Mouse (Mus musculus) layer of hippocampus, adult 8-10 months (tissue): ENCODE results near the gene Atp6v1e1. TPM values are rescaled to one million over a fixed set of nuclear protein-coding genes. Genes with fewer than 3 reads are reported as not detected.
"Not testable (repeated sequence)": the region's sequence is repeated elsewhere in the genome, so short reads cannot be mapped to it uniquely, and the experiment has no call there.

Experiments
- DNase-seq, 2 experiments: peaks; one replicate each; pipeline ENCODE4 v3.0.0; 2022; ENCODE audit warnings: low spot score in 2 of 2
- total RNA-seq, 4 experiments: library from RNA; stranded (reverse); gene quantifications; 2 replicates each; pipeline ENCODE4 v1.2.4; 2022

Gene Atp6v1e1
- total RNA-seq, result 100 to 1,000 TPM; 467 to 514 (median 483) TPM

DNA sequence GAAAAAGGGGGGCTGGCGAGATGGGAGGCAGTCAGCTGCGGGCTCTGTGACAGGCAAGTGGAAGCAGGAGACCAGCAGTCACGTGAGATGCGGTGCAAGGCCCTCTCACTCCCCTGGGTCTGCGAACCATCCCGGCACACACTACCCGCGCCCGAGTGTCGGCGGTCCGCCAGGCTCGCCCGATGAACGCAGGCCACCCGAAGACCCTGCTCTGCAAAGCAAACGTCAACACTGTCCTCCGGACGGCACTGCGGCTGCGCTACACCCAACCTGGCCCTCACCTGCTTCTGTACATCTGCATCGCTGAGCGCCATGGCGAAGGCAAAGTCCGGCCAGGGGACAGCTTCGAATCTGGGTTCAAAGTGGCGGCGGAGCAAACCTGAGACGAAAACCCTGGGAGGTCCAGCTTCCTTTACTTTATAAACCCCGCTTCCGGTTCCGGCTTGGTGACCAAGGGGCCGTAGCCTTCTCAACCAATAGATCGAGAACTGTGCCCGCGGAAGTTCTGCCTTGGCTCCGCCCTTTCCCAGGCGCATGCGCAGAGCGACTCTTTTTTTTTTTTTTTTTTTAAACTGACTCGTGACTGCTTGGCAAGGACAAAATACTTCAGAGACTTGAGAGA, at the start of gene Atp6v1e1:
Atp6v1e1 (minus strand) TSS at position 487 of the 622 bp plus-strand sequence.
- DNase-seq, result peak; percentile 91

- DNase-seq, result no peak
These were observed 48.7 kb upstream of the Atp6v1e1 start for GRCm38 (mm10) chr6:120871286-120871685.

- no peak for DNase-seq
These were observed 46.2 kb upstream of the Atp6v1e1 start for GRCm38 (mm10) chr6:120868824-120869223.

- no peak for DNase-seq
These were observed 43.6 kb upstream of the Atp6v1e1 start for GRCm38 (mm10) chr6:120866051-120866814.

- DNase-seq, result no peak
These were observed 37.5 kb upstream of the Atp6v1e1 start for GRCm38 (mm10) chr6:120860079-120860478.

GRCm38 (mm10) chr6:120858217-120858711, 35.7 kb upstream of the Atp6v1e1 start:
- peak; percentile 63 to 68 for DNase-seq

GRCm38 (mm10) chr6:120854413-120854812, 31.8 kb upstream of the Atp6v1e1 start:
- DNase-seq, result no peak

DNA sequence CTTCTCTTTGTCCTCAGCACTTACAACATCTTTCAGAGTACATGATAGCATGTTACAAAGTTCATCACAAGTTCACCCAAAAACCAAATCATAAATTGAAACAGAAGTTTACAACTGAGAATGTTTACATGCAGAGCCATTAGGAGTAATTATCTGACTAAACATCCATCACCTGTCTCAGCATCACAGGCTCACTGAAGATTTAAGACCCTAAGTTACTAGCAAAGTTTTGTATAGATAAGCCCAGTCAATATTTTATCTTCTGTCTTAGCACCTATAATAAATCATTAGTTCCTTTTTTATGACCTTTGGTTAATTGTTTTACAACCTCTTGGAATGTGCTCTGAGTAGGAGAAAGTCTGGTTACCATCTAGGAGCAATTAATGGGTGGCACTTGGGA, 28.1 kb upstream of the Atp6v1e1 start:
- not testable (repeated sequence) for DNase-seq

- DNase-seq, result no peak
These were observed 19.2 kb upstream of the Atp6v1e1 start for GRCm38 (mm10) chr6:120841754-120842153.

GRCm38 (mm10) chr6:120840258-120840657, 17.7 kb upstream of the Atp6v1e1 start:
- DNase-seq, result no peak

DNA sequence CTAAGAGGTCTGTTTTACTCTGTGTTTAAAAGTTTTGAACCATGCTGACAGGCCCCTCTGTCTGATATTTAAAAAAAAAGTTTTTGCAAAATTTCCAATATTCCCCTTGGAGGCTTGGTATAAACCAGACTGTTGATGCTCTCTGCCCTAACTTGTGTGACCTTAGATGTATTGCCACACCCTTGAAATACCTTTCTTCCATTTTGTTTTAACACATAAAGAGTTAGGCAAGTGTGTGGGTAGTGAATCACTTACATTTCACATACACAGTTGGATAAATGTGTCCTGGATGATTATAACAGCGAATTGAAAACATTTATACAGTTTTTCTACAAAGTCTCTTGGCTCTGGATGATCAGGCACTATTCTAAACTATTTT, 14.5 kb upstream of the Atp6v1e1 start:
- no peak for DNase-seq

DNA sequence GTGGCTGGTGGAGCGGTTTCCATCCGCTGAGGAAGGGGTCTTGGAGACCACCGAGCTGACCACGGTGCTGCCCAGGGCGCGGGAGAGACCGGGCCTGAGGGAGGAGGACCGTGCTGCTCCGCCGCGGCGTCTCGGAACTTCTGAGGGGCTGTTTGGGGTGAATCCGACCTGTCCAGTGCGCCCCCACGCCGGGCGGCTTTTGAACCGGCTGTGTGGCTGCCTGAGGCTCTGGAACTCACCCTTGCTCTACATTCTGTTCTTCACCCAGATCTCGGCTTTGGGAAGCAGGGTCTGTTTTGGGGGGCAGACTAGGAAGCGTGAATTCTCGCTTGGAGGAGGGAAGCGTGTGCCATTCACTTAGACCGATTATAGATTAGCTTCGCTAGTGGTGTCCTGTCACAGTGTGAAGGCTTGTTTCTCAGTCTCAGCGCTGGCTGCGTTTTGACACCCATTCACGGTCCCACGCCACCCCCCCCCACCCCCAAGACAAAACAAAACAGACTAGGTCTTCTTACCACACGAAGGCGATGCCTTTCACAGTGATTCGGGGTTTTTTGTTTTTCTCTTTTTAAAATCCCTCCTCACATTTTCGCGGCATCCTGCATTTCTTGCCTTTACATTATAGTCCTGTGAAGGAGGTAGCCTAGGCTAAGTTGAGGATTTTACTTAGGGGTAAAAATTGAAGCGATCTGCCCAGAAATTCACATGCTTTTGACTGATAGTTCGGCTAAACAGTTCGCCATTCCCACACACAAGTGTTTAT, 14.0 kb upstream of the Atp6v1e1 start:
- DNase-seq, result no peak

GRCm38 (mm10) chr6:120835474-120836374, 13.1 kb upstream of the Atp6v1e1 start, which contains the start of gene Bcl2l13:
TSS of gene Bcl2l13 (plus strand) at chr6:120836212.
- DNase-seq, result peak; percentile 85 to 95

- no peak for DNase-seq
These were observed 12.3 kb upstream of the Atp6v1e1 start for GRCm38 (mm10) chr6:120834766-120835321.

- no peak for DNase-seq
These were observed 9.5 kb upstream of the Atp6v1e1 start for GRCm38 (mm10) chr6:120832097-120832496.

DNA sequence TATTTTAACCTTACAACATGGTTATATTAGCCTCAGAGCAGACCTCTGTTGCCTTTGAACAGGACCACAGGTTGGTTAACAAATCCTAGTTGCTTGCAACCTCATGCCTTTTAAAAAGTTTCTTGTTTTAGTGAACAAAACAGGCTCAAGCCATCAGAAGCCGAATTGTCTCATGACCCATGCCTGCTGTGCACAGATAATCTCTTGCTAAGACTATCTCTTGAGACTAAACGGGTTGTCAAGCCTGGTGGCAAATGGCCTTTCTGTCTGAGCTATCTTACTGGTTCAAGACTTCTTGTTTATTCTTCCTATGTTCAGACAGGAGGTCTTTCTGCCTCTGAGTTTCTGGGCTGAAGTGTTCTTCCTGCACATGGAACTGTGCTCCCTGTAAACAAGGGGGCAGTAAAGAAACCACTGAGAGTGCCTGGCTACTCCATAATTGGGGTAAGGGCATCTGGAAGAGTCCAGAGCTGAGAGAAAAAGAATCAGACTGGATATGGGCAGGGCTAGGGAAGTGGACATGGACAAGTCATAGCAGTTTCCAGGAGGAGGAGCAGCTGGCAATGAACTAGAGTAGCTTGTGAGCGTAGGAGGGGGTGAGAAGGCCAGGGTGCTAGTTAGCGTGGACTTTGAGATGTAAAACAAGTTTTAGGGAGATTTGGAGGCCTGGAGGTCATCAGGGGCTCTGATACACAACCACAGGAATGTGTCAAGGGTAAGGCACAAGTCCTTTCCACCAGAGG, 8.4 kb upstream of the Atp6v1e1 start:
- no peak for DNase-seq

DNA sequence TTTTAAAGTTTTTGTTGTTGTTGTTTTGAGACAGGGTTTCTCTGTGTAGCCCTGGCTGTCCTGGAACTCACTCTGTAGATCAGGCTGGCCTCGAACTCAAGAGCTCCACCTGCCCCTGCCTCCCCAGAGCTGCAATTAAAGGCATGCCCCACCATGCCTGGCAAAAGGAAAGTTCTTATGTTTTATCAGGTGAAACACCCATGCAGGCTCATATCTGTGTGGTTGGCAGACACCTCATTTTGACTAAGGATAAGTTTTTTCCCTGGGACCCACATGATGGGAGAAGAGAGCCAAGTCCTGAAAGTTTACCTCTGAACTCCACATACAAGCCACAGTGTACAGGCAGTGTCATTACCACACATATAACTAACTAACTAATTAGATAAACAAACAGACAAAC, 7.5 kb upstream of the Atp6v1e1 start:
- DNase-seq, result no peak

DNA sequence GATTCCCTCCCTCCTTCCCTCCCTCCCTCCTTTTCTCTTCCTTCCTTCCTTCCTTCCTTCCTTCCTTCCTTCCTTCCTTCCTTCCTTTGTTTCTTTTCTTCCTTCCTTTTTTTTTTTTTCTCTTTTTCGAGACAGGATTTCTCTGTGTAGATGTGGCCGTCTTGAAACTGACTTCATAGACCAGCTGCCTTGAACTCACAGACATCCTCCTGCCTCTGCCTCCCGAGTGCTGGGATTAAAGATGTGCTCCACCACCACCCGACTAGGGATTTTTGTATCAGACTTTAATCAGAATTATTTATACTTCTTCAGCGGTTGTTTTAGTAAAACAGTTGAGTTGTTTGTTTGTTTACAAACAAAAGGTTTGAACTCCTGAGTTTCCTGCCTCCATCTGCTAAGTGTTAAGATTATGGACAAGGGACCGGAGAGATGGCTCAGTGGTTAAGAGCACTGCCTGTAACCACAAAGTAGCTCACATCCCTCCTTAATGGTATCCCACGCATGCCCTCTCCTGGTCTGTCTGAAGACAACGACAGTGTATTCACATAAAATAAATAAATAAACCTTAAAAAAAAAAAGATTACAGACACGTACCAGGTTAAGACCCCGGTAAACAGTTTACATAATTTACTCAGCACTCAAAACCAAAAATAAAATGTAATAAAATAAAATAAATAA, 483 bp upstream of the Atp6v1e1 start:
- DNase-seq, result no peak

- no peak for DNase-seq
These were observed 878 bp downstream of the Atp6v1e1 start for GRCm38 (mm10) chr6:120821715-120822114.
